Mouse (Mus musculus): Measurements from ENCODE around the gene Lrrn4.

Gene Lrrn4
- long read RNA-seq, experiment 1, partial matches to known transcripts, result 2 of 2 reads
- long read RNA-seq, experiment 1, other reads (novel, unspliced or antisense), result 0 of 2 reads
- long read RNA-seq, experiment 2, result 0 reads

DNA sequence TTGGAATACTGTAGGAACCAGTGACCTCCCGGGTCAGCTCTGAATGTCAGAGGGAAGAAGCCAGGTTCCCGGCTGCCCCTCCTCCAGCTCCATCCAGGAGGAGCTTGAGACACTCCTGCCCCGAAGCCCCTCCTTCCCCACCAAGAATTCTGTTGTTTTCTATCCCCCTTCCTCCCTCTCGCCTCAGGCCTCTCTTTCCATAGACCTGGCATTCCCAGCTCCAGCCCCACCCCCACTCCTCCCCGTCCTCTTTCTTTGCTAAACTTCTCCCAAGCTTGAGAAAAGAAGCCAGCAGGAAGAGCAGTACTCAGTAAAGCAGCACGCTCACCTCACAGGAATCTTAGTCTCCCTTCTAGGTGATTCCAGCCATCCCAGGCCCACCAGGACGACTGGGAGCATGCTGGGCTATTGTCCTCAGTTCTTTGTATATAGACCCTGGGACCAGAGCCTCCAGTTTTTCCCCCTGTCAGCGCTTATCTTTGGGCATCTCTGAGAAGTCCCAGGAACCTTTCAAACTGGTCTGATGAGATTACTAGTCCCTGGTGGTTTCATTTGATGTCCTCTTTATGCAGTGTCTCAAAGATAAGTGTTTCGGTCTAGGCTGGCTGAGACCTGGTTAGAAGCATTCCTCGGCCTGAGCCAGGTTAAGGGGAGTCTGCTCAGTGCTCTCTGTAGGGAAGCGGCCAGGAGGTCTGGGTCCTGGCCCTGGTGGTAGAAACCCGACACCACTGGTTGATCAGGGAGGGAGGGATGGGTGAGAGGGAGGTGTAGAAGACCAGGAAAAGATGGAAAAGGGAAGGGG, at the start of gene Lrrn4:
TSS of gene Lrrn4 (minus strand) at position 48 of the 802 bp plus-strand sequence.
- intact Hi-C loops (cut with DNase I), result no loop called here

DNA sequence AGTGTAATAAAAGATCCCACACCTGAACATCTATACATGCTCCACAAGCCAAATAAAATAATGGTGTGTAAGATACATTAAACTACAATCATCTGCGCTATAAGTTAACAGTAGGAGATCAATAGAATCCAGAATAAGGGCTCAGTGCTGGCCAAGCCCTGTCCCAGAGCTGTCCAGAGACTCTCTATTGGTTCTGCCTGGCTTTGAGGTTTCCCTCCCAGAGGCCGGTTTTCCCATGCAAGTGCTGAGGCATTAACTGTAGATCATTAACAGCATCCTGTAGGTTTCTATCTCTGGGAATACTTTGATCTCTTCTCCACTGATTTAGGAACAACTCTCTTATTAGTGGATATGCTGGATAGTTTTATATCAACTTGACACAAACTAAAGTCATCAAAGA, 48.3 kb upstream of the Lrrn4 start:
- intact Hi-C loops (cut with DNase I), result no loop called here

DNA sequence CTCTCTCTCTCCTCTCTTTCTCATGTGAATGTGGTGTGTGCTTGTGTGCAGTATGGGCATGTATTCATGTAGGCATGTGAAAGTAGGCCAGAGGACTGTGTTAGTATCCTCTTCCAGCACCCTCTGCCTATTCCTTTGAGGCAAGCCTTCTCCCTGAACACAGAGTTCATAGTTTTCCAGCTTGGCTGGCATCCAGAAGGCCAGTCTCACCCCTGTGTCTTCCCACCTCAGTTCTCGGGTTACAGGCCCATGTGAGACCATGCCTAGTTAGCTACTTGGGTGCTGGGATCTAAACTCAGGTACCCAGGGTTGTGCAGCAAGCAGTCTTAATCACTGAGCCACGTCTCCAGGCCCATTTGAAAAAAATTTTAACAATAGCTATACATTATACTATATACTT, 47.2 kb upstream of the Lrrn4 start:
- intact Hi-C loops (cut with DNase I), result no loop called here

DNA sequence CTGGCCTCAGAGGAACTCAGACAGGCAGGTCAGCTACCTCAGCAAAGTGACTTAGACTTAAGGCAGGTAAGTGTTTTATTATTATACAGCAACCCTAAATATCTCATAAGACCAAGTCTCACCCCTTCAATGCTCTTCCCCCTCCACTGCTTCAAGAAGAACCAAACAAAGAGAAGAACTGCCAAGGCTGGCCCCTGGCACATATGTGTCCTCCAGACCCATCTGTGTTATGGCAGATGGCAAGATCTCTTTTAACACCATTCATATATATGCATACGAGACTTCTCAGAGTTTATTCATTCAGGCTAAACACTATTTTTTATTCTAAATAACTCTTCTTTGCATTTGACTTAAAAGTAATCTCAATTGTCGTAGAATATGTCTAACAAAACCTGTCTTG, 46.6 kb upstream of the Lrrn4 start:
- intact Hi-C loops (cut with DNase I), result no loop called here

DNA sequence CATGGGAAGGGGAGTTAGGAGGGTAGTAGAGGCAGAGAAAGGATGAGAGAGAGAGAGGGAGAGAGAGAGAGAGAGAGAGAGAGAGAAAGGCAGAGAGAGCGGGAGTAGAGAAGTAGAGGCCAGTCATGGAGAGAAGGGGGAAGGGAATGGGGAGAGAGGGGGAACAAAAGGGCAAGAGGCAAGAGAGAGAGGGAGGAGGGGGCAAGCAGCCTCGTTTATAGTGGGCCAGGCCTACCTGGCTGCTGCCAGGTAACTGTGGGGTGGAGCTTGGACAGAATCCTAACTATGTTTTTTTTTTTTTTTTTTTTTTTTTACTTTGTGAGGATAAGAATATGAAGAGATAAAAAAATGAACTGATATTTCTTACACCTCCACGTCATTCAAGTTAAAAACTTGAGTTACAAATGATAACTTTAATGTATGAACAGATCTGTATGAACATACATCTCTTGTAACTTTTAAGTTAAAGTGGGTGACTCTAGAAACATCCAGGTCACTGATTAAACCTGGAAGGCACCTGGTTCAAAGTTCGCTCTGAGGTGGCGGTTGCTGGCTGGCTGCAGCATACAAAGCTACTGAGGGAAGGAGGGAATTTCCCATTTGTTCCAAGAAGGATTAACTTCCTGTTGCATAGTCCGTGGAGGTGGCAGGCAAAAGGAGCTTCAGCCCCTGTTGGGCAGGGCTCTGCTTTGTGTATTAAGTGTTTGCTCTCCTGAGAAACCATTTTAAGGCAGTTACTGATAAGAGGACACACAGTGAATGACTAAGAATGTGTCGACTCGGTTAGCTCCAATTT, 42.8 kb upstream of the Lrrn4 start:
- intact Hi-C loops (cut with DNase I), result no loop called here

DNA sequence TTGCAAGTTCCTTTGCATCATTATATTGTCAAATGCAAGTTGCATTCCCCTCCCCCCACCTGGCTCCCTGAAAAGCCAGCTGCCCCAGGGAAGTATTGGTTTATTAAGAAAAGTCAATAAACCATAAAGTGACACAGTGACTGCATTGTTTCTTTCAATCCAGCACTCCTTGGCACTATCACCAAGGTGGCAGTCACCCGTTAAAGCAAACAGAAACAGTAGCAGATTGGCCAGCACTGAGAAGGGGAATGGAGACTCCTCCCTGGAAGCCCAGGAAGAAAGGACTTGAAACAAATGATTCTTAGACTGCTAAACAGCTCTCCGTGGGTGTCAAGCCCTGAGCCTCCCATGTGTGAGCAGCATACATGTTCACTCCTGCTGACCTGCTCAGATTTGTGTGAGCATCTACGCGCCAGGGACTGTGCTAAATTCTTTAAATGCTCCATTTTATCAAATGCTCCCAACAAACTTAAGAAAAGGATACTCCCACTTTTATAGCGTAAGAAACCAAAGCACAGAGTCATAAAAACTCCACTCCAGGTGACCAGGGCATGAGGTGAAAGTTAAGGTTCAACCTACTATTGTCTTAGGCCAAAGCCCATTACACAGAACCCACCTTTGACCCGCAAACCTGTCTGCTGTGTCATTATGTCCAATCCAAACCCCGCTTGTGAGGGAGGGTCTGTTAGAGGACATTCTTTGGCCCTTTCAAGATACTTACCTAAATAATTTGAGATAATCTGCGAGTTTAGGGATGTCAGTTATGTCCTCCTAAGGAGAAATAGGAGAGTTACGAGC, 41.6 kb upstream of the Lrrn4 start:
- intact Hi-C loops (cut with DNase I), result no loop called here

DNA sequence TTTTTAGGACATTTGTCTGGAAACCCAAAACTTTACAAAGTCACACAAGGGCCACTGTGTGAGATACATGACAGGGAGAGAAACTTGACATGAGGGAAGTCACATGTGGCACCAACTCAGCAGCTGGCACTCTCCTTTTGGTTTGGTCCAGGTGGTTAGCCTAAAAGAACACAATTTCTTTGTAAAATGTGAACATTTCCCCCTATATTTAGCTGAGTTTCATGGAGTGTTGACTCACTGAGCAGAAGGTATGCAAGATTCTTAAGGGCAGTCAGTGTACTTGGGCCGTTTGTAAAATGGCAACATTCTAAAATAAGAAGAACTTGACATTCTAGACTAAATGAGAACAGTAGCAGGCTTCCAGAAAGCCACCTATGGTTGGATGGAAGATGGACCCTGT, 34.1 kb upstream of the Lrrn4 start:
- intact Hi-C loops (cut with DNase I), result loop anchor here (5.0 kb wide), 1 partner anchor 407 kb away; no protein-coding TSS in a partner anchor

DNA sequence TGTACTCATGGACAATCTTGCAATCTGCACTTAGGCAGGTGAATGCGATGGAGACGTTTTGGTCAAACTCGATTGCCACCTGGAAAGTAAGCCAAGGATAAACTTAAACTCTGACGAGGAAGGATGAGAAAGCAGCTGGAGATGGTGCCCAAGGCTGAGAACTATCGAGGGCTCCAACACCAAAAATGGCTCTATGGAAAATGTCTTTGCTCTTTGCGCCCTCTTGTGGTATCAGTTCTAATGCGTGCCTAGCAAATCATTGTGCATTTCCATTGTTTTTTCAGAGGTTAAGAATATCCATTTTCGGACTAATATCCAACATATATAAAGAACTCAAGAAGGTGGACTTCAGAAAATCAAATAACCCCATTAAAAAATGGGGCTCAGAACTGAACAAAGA, 26.1 kb upstream of the Lrrn4 start:
- intact Hi-C loops (cut with DNase I), result loop anchor here (5.0 kb wide), 1 partner anchor 389 kb away; no protein-coding TSS in a partner anchor

DNA sequence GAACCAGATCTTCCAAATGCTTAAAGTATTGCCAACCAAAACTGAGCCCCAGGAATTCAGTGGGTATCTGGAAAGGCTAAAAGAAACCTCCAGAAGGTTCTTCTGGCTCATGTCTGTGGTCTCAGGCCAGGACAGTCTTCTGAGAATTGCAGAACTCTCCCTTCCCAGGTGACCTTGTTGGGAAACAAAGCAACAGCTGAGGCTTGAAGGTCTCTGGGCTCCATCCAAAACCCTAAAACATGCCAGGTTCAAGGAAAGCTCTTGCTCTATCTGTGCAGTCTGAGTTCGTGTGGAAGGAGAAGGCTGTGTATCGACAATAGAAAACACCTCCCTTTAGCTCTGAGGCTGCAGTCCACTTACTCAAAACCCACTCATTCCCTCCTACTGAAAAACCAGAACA, 24.3 kb upstream of the Lrrn4 start:
- intact Hi-C loops (cut with DNase I), result loop anchor here (5.0 kb wide), 2 partner anchors 38 to 388 kb away; no protein-coding TSS in a partner anchor

DNA sequence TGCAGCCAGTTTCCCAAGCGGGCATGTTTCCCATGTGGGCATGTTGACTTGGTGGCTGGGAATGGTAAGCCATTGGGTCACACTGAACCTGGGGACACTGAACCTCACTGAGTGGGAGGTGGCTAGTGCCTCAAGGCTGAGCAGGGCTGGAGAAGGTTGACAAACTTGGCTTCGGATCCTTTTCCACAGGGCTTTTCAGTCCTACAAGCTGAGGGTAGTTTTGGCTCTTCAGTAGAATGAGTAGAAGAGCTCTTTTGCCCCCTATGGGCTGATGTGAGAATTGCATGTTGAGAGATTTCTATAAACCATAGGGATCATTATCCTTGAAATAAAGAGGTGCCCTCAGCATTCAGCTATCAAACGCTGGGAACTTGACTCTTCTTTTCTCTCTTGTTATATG, 22.8 kb upstream of the Lrrn4 start:
- intact Hi-C loops (cut with DNase I), result loop anchor here (2.0 to 5.0 kb wide), 2 partner anchors 36 to 57 kb away; partner anchors contain the start of gene Crls1

DNA sequence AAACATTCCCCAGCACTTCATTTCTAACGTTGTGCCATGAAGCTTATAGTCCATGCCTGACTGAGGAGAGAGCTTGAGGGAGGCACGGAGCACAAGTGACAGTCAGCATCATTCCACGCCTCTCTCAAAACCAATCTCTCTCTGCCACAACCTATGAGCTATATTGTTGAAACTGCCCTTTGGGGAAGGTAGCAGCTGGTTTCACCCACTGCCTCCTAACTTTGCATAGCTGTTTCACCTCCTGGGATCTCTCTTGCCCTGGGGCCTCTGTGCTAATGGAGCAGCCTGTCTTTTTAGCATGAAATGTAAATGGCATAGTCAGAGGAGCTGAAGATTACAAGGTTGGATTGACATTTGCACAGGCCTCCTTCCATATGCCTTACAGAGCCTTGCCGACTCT, 21.4 kb upstream of the Lrrn4 start:
- intact Hi-C loops (cut with DNase I), result loop anchor here (2.0 to 5.0 kb wide), 2 partner anchors 35 to 55 kb away; partner anchors contain the start of gene Crls1

DNA sequence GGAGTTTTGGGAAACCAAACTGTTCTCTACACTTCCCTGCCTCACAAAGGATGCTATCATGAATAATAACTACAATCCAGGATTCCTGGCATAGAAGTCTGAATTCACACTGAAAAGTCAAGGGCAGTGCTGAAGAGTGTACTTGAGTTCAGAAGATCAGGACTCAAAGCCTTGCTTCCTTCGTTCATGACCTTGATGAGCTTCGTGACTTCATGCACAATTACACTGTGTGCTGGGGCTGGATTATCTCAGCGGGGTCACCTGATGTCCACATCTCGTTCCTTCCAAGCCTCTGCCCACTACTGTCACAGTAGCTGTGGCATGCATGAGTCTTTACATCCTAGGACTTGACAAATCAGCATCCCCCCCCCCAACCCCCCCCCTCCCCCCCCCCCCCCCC, 20.9 kb upstream of the Lrrn4 start:
- intact Hi-C loops (cut with DNase I), result loop anchor here (2.0 to 5.0 kb wide), 2 partner anchors 34 to 55 kb away; partner anchors contain the start of gene Crls1

DNA sequence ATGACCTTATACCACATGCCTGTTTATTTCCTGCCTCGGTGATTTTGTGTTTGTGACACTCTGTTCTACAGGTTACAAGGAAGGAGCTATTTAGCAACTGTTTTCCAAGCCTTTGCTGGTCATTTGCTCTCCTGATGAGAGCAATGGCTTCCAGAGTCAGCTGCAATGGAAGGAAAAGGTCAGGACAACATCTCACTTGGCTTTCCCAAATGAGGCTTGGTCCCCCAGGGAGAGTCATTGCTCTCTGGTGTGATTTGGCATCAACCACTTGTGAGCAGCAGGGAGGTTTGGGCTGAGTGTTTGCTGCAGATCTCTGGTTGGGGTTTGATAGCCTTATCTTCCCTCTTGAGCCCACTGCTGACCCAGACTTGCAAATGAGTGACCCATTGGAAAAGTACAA, 19.9 kb upstream of the Lrrn4 start:
- intact Hi-C loops (cut with DNase I), result loop anchor here (5.0 kb wide), 1 partner anchor 33 kb away; no protein-coding TSS in a partner anchor

DNA sequence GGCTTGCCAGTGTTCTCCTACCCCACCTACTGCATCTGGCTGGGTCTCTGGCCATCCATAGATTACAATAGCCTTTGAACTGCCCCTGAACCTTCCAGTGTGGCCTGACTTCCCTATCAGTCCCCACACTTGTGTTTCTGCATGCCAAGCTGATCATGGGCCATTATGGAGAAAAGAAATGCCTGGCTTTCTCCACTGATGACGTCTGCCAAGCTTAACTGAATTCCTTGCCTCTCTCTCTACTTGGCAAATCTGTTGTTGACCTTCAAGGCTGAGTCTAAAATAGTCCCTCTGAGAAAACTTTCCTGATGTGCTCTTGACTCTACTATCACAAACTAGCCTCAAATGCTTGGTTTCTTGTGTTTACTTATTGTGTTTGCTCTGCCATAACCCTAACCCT, 17.5 kb upstream of the Lrrn4 start:
- intact Hi-C loops (cut with DNase I), result no loop called here

DNA sequence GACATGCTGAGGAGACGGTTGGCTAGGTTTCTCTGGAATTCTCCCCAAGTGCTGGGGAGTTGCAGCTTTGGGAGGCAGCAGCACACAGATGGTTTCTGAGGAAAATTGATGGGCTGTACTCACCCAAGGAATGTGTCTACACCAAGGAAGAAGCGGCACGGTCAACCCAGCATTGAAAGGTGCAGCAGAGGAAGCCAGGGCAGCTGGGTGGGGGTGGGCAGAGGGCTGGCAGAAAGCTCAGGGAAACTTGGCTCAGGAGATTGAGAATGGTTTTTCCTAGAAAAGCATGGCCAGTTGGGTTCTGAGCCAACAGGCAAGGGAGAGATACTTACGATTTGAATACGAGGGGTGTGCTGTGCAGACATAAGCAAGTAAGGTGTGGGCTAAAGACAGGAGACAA, 13.1 kb upstream of the Lrrn4 start:
- intact Hi-C loops (cut with DNase I), result no loop called here

DNA sequence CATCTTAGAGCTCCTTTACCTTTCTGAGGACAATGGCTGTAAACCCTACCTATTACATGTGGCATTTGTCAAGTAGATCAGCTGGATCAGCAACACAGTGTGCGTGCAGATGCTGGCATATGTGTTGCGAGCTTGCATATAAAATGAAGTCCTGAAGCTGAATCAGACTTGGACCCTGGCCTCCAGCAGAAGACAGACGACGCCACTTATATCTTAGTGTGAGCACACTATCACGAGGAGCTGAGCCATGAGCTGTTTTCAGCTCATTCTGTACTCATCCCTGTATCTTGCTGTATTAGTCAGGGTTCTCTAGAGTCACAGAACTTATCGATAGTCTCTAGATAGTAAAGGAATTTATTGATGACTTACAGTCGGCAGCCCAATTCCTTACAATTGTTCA, 4.6 kb upstream of the Lrrn4 start:
- intact Hi-C loops (cut with DNase I), result no loop called here

DNA sequence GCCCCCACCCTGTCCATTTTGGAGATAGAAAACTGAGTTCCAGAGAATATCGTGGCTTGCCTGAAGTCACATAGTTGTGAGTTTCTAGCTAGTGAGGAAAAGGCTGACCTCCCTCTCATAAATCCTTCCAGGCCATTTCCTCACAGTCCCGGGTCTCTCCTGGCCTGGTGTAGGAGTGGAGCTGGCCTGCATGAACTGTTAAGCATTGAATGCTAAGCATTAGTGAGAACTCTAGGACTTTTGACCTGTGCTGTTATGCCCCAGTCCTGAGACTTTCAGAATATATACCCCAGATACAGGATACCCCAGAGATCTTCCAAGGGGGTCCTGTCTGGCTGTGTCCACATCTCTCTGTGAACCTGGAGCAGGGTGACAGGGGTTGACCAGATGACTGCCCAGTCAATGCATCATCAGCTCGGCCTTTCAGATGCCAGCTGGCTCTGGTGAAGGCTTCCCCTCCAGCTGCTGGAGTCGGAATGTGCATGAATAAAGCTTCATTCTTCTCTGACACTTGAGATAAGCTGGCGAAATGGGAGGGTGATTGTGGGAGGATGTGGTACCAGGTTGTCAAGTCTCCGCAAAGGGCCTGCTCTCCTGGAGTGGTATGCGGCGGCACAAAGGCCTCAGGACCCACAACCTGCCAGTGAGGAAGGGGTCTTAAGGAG, 3.7 kb upstream of the Lrrn4 start:
- intact Hi-C loops (cut with DNase I), result no loop called here

DNA sequence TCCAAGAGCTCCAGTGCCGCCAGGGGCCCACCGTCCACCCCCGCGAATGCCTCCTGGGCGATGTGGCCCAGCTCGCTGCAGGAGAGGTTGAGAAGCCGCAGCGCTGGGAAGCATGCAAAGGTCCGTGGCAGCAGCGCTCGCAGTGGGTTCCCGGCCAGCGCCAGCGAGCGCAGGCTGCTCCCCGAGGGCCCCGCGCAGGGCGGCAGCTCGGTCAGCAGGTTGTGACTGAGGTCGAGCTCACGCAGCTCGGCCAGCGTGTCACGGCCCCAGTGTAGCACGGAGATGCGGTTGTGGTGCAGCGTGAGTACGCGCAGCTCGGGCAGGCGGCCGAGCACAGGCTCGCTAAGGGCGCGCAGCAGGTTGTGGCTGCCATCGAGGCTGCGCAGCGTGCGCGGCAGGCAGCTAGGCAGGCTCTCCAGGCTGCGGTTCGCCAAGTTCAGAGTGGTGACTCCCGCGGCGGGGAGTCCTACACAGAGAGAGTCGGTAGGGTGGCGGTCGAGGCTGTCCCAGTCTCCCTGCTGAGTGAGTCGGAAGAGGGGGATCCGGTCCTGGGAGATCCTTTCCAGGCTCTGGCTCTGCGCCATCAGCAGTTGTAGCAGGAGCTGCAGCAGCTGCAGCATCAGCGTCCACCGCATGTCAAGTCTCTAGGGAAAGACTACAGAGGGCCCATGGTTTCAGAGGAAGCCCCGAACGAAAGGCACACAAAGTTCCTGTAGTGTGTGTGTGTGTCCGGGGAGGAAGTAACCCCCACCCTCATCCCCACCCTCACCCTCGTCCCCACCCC, 1.2 kb downstream of the Lrrn4 start:
- intact Hi-C loops (cut with DNase I), result no loop called here

DNA sequence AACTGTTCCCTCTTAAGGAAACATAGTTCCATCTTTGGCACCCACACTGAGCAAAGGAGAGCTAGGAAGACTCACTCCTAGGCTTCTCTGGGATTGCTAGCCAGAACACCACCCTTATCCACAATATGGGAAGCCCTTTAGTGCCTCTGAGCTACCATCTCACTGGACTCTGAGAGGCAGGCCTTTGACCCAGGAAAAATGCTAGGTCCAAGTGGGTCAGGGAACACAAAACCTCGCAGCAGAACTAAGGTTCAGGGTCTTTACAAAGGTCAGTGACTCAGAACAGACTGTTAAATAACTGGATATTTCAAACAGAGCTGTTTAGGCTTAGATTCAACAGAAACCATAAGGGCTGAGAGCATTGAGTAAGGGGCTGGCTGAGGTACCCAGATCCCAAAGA, 3.7 kb downstream of the Lrrn4 start:
- intact Hi-C loops (cut with DNase I), result no loop called here
